Mouse (Mus musculus): ENCODE results near the gene Pcolce2. TPM values are rescaled to one million over a fixed set of nuclear protein-coding genes. Genes with fewer than 3 reads are reported as not detected.

The Pcolce2 gene
- polyA plus RNA-seq, 1 experiment = 1.00 TPM

GRCm38 (mm10) chr9:95685660-95686440 is 48.4 kb downstream of the Pcolce2 start:
- TF ChIP-seq POLR2A (IDR thresholded peaks at IDR 0.05; ENCODE audit: borderline replicate concordance, extremely low read depth, insufficient read depth, insufficient read length, poor library complexity, severe bottlenecking) (no peak), CTCF (IDR thresholded peaks at IDR 0.05; ENCODE audit: borderline replicate concordance, extremely low read depth, insufficient read depth, insufficient read length) (no peak)
- DNase-seq (ENCODE audit: low read depth) = peak; percentile 72

GRCm38 (mm10) chr9:95688064-95688463 is 50.7 kb downstream of the Pcolce2 start:
- no peak for DNase-seq (ENCODE audit: low read depth)
- TF ChIP-seq CTCF (IDR thresholded peaks at IDR 0.05; ENCODE audit: borderline replicate concordance, extremely low read depth, insufficient read depth, insufficient read length) (peak; percentile 52; the same call in 1 of the 2 replicates), POLR2A (IDR thresholded peaks at IDR 0.05; ENCODE audit: borderline replicate concordance, extremely low read depth, insufficient read depth, insufficient read length, poor library complexity, severe bottlenecking) (no peak)

GRCm38 (mm10) chr9:95692823-95693222 is 55.4 kb downstream of the Pcolce2 start:
- DNase-seq (ENCODE audit: low read depth) = no peak
- TF ChIP-seq CTCF (IDR thresholded peaks at IDR 0.05; ENCODE audit: borderline replicate concordance, extremely low read depth, insufficient read depth, insufficient read length) = no peak
- TF ChIP-seq POLR2A (IDR thresholded peaks at IDR 0.05; ENCODE audit: borderline replicate concordance, extremely low read depth, insufficient read depth, insufficient read length, poor library complexity, severe bottlenecking) = no peak

GRCm38 (mm10) chr9:95693528-95694100 is 56.2 kb downstream of the Pcolce2 start:
- no peak for DNase-seq (ENCODE audit: low read depth)
- TF ChIP-seq CTCF (IDR thresholded peaks at IDR 0.05; ENCODE audit: borderline replicate concordance, extremely low read depth, insufficient read depth, insufficient read length) (no peak), POLR2A (IDR thresholded peaks at IDR 0.05; ENCODE audit: borderline replicate concordance, extremely low read depth, insufficient read depth, insufficient read length, poor library complexity, severe bottlenecking) (no peak)

GRCm38 (mm10) chr9:95694526-95694925 is 57.1 kb downstream of the Pcolce2 start:
- no peak for DNase-seq (ENCODE audit: low read depth)
- no peak for TF ChIP-seq CTCF (IDR thresholded peaks at IDR 0.05; ENCODE audit: borderline replicate concordance, extremely low read depth, insufficient read depth, insufficient read length)
- no peak for TF ChIP-seq POLR2A (IDR thresholded peaks at IDR 0.05; ENCODE audit: borderline replicate concordance, extremely low read depth, insufficient read depth, insufficient read length, poor library complexity, severe bottlenecking)

GRCm38 (mm10) chr9:95695023-95695422 is 57.6 kb downstream of the Pcolce2 start:
- TF ChIP-seq POLR2A (IDR thresholded peaks at IDR 0.05; ENCODE audit: borderline replicate concordance, extremely low read depth, insufficient read depth, insufficient read length, poor library complexity, severe bottlenecking) (no peak), CTCF (IDR thresholded peaks at IDR 0.05; ENCODE audit: borderline replicate concordance, extremely low read depth, insufficient read depth, insufficient read length) (no peak)
- no peak for DNase-seq (ENCODE audit: low read depth)

GRCm38 (mm10) chr9:95696581-95696980 is 59.2 kb downstream of the Pcolce2 start:
- no peak for TF ChIP-seq CTCF (IDR thresholded peaks at IDR 0.05; ENCODE audit: borderline replicate concordance, extremely low read depth, insufficient read depth, insufficient read length)
- no peak for TF ChIP-seq POLR2A (IDR thresholded peaks at IDR 0.05; ENCODE audit: borderline replicate concordance, extremely low read depth, insufficient read depth, insufficient read length, poor library complexity, severe bottlenecking)

GRCm38 (mm10) chr9:95697808-95698207 is 60.4 kb downstream of the Pcolce2 start:
- TF ChIP-seq POLR2A (IDR thresholded peaks at IDR 0.05; ENCODE audit: borderline replicate concordance, extremely low read depth, insufficient read depth, insufficient read length, poor library complexity, severe bottlenecking) (no peak), CTCF (IDR thresholded peaks at IDR 0.05; ENCODE audit: borderline replicate concordance, extremely low read depth, insufficient read depth, insufficient read length) (peak; percentile 42; the same call in 1 of the 2 replicates)
- peak; percentile 32 for DNase-seq (ENCODE audit: low read depth)

More at GRCm38 (mm10) chr9:95696581-95696980, 59.2 kb downstream of the Pcolce2 start:
- no peak for DNase-seq (ENCODE audit: low read depth)

- no peak for DNase-seq (ENCODE audit: low read depth)
- TF ChIP-seq CTCF (IDR thresholded peaks at IDR 0.05; ENCODE audit: borderline replicate concordance, extremely low read depth, insufficient read depth, insufficient read length) = no peak
- TF ChIP-seq POLR2A (IDR thresholded peaks at IDR 0.05; ENCODE audit: borderline replicate concordance, extremely low read depth, insufficient read depth, insufficient read length, poor library complexity, severe bottlenecking) = no peak
Observed at GRCm38 (mm10) chr9:95699273-95699672, 61.9 kb downstream of the Pcolce2 start.

GRCm38 (mm10) chr9:95704078-95704477 is 66.7 kb downstream of the Pcolce2 start:
- DNase-seq (ENCODE audit: low read depth) = no peak
- no peak for TF ChIP-seq CTCF (IDR thresholded peaks at IDR 0.05; ENCODE audit: borderline replicate concordance, extremely low read depth, insufficient read depth, insufficient read length)
- TF ChIP-seq POLR2A (IDR thresholded peaks at IDR 0.05; ENCODE audit: borderline replicate concordance, extremely low read depth, insufficient read depth, insufficient read length, poor library complexity, severe bottlenecking) = no peak

- no peak for DNase-seq (ENCODE audit: low read depth)
- no peak for TF ChIP-seq CTCF (IDR thresholded peaks at IDR 0.05; ENCODE audit: borderline replicate concordance, extremely low read depth, insufficient read depth, insufficient read length)
Observed at GRCm38 (mm10) chr9:95705371-95705770, 68.0 kb downstream of the Pcolce2 start.

GRCm38 (mm10) chr9:95708943-95709342 is 71.5 kb downstream of the Pcolce2 start:
- TF ChIP-seq CTCF (IDR thresholded peaks at IDR 0.05; ENCODE audit: borderline replicate concordance, extremely low read depth, insufficient read depth, insufficient read length) = peak; percentile 24; the same call in 1 of the 2 replicates
- TF ChIP-seq POLR2A (IDR thresholded peaks at IDR 0.05; ENCODE audit: borderline replicate concordance, extremely low read depth, insufficient read depth, insufficient read length, poor library complexity, severe bottlenecking) = no peak
- DNase-seq (ENCODE audit: low read depth) = no peak

Data from brain, embryonic 14.5 days (tissue).